Mouse (Mus musculus): Measurements from ENCODE around the gene Ncor2.

GRCm38 (mm10) chr5:125189625-125190024 is 10.6 kb upstream of the Ncor2 start:
- TF ChIP-seq CTCF (IDR thresholded peaks at IDR 0.05; ENCODE audit: low read depth, low read length) (peak; percentile 65), POLR2A (IDR thresholded peaks at IDR 0.05; ENCODE audit: borderline replicate concordance, low read depth, low read length) (no peak)
